Mouse (Mus musculus) MEL (cell line): ENCODE data around the gene Itga9.

Experiments used
- CTCF ChIP-seq, 3 experiments: IDR thresholded peaks in 2 of 3; conservative IDR thresholded peaks in 1 of 3; 2 replicates each; pipeline ENCODE4 v1.5.1; 2011 to 2012; ENCODE audit warnings: low read length in 3 of 3, low read depth in 2 of 3, mild to moderate bottlenecking in 2 of 3, improper control_type of control experiment in 1 of 3, inconsistent platforms in 1 of 3, mixed read lengths in 1 of 3, moderate library complexity in 1 of 3; ENCODE audit not compliant: control insufficient read depth in 1 of 3, insufficient read depth in 1 of 3, poor library complexity in 1 of 3, severe bottlenecking in 1 of 3
- E2F4 ChIP-seq: IDR thresholded peaks from 2 replicates; pipeline ENCODE4 v1.6.1; 2011; ENCODE audit warnings: low read depth, low read length, improper control_type of control experiment, borderline replicate concordance
- ELF1 ChIP-seq: IDR thresholded peaks from 2 replicates; pipeline ENCODE4 v1.6.1; 2014; ENCODE audit warnings: low read depth, mild to moderate bottlenecking, inconsistent platforms, low read length, improper control_type of control experiment, moderate library complexity
- NELFE ChIP-seq: IDR thresholded peaks from 2 replicates; pipeline ENCODE4 v1.6.1; 2011; ENCODE audit warnings: low read depth, low read length, improper control_type of control experiment
- NRF1 ChIP-seq: IDR thresholded peaks from 2 replicates; pipeline ENCODE4 v1.6.1; 2014; ENCODE audit warnings: low read depth, mild to moderate bottlenecking, inconsistent platforms, low read length, improper control_type of control experiment, moderate library complexity; ENCODE audit not compliant: poor library complexity, insufficient read depth, severe bottlenecking
- POLR2A ChIP-seq, 2 experiments: IDR thresholded peaks; 2 replicates each; pipeline ENCODE4 v1.6.1; 2011 to 2012; ENCODE audit warnings: low read length in 2 of 2, mild to moderate bottlenecking in 2 of 2, control low read depth in 1 of 2, improper control_type of control experiment in 1 of 2, low read depth in 1 of 2, moderate library complexity in 1 of 2; ENCODE audit not compliant: control insufficient read depth in 1 of 2, insufficient read depth in 1 of 2, poor library complexity in 1 of 2
- POLR2AphosphoS5 ChIP-seq: IDR thresholded peaks from 2 replicates; pipeline ENCODE4 v1.6.1; 2012; ENCODE audit warnings: low read depth, borderline replicate concordance, mild to moderate bottlenecking, inconsistent platforms, low read length, moderate library complexity, mixed read lengths
- USF2 ChIP-seq, 2 experiments: IDR thresholded peaks; 2 replicates each; pipeline ENCODE4 v1.6.1; 2011 to 2012; ENCODE audit warnings: improper control_type of control experiment in 2 of 2, low read length in 2 of 2, borderline replicate concordance in 1 of 2, inconsistent platforms in 1 of 2, low read depth in 1 of 2, mild to moderate bottlenecking in 1 of 2; ENCODE audit not compliant: insufficient read depth in 1 of 2

DNA sequence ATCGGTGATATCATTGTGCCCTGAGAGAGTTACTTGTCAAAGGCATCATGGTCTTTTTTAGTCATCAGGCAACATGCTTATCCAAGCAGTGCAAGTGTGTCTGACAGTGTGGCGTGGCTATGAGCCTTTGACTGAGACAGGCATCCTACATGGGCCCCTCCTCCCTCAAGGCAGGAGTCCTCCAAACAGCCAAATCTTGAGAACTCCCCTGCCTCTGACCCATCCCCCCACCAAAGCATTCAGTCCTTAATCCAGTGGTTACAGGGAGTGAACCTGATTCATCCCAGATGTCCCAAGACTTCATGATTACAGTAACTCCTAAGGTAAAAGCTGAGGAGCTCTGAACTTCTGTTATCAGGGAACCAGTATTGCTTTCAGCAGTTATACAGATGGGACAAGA is 188.2 kb downstream of the Itga9 start:
- TF ChIP-seq ELF1 (no peak), POLR2A (IDR thresholded peaks at IDR 0.05; ENCODE audit: control insufficient read depth in 1 of 2, insufficient read depth in 1 of 2, low read depth in 1 of 2, low read length in 2 of 2, poor library complexity in 1 of 2) (no peak), NRF1 (no peak), CTCF (IDR thresholded peaks at IDR 0.05 in 2 of 3, conservative IDR thresholded peaks at IDR 0.05 in 1 of 3; ENCODE audit: control insufficient read depth in 1 of 3, insufficient read depth in 1 of 3, low read depth in 2 of 3, low read length in 3 of 3, poor library complexity in 1 of 3, severe bottlenecking in 1 of 3) (no peak), NELFE (no peak), E2F4 (no peak), USF2 (IDR thresholded peaks at IDR 0.05; ENCODE audit: borderline replicate concordance in 1 of 2, insufficient read depth in 1 of 2, low read depth in 1 of 2, low read length in 2 of 2) (no peak), POLR2AphosphoS5 (no peak)
